ENCODE assay signal across 25 mouse cellular contexts in the genomic region with DNA sequence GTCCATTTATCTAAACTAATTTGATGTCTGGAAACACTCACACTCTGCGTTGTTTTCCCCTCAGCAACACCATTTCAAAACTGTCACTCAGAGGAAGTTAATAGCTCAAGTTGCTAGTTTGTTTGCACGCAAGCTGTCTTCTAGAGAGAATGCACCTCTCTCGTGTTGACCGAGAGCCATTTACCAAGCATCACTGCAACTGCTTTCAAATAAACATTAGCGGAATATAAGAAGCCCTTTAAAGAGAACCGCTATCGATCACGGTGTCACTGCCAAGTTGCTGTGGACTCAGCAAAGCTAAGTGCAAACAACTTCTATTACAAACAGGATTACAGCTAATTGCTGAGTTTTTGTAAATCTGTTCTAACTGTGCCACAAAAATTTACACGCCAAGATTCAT.
"Had no signal": no experiment of that assay in that cellular context is flagged by ENCODE, and none has a peak within 500 bp of the region (broad histone marks: within the 10 kb centered on the region; RNA-seq: fewer than 3 reads in every experiment).

No protein-coding gene starts in this region.

- H3K36me3 ChIP-seq: heart, embryonic 13.5 days; heart, embryonic 15.5 days; hindbrain, embryonic 13.5 days; hindbrain, embryonic 15.5 days; intestine, embryonic 15.5 days; kidney, embryonic 15.5 days; limb, embryonic 13.5 days; limb, embryonic 15.5 days had no signal

- H3K9ac ChIP-seq: heart, embryonic 13.5 days; heart, embryonic 15.5 days; hindbrain, embryonic 13.5 days; hindbrain, embryonic 15.5 days; intestine, embryonic 15.5 days; kidney, embryonic 15.5 days; limb, embryonic 13.5 days; limb, embryonic 15.5 days; liver, embryonic 14.5 days had no signal

- H3K27me3 ChIP-seq: heart, embryonic 13.5 days; heart, embryonic 15.5 days; hindbrain, embryonic 13.5 days; hindbrain, embryonic 15.5 days; intestine, embryonic 15.5 days; kidney, embryonic 15.5 days; limb, embryonic 13.5 days; limb, embryonic 15.5 days had no signal

- H3K4me2 ChIP-seq: heart, embryonic 13.5 days; heart, embryonic 15.5 days; hindbrain, embryonic 13.5 days; hindbrain, embryonic 15.5 days; intestine, embryonic 15.5 days; kidney, embryonic 15.5 days; limb, embryonic 13.5 days; limb, embryonic 15.5 days; liver, embryonic 11.5 days had no signal

- H3K27ac ChIP-seq: gastrocnemius, adult 2 months; heart, embryonic 13.5 days; heart, embryonic 15.5 days; hindbrain, embryonic 13.5 days; hindbrain, embryonic 15.5 days; hindbrain, postnatal 0 days; intestine, embryonic 15.5 days; kidney, embryonic 15.5 days; kidney, postnatal 0 days; limb, embryonic 13.5 days; limb, embryonic 15.5 days; liver, embryonic 14.5 days had no signal

- H3K9me3 ChIP-seq: heart, embryonic 13.5 days; heart, embryonic 15.5 days; hindbrain, embryonic 13.5 days; hindbrain, embryonic 15.5 days; intestine, embryonic 15.5 days; kidney, embryonic 15.5 days; limb, embryonic 13.5 days; limb, embryonic 15.5 days had no signal

- DNase-seq: gastrocnemius, adult 2 months; gastrocnemius, postnatal 10 days; gastrocnemius, postnatal 25 days; heart, postnatal 14 days; heart, postnatal 36 days; kidney, adult 11 months; kidney, adult 2 months; kidney, adult 9 months; kidney, postnatal 14 days; kidney, postnatal 36 days; layer of hippocampus, adult 9-11 months; layer of hippocampus, postnatal 36 days; left cerebral cortex, postnatal 4 days had no signal

- H3K4me1 ChIP-seq: heart, embryonic 15.5 days; intestine, embryonic 15.5 days had no signal

- H3K4me3 ChIP-seq: gastrocnemius, adult 2 months; heart, embryonic 13.5 days; heart, embryonic 15.5 days; hindbrain, embryonic 13.5 days; hindbrain, embryonic 15.5 days; intestine, embryonic 15.5 days; kidney, embryonic 15.5 days; limb, embryonic 13.5 days; limb, embryonic 15.5 days had no signal

- ATAC-seq: hindbrain, postnatal 0 days; intestine, embryonic 15.5 days had no signal
